Mouse (Mus musculus) mouse embryonic stem cell (cell line): ENCODE results near the gene Dyrk3.

Experiments
- in situ Hi-C, 2 experiments: fragments of 300-500 bp; cut with MboI; formaldehyde crosslinking; loops; 1 replicate in 1 of 2; 3 replicates in 1 of 2; pipeline ENCODE4 v1.14.3; 2019 to 2020; ENCODE audit warnings: low sequenced_read_pairs in 2 of 2, low pct_unique_long_range_greater_than_20kb in 1 of 2, mixed read lengths in 1 of 2; ENCODE audit not compliant: unreplicated experiment in 1 of 2

The Dyrk3 gene

DNA sequence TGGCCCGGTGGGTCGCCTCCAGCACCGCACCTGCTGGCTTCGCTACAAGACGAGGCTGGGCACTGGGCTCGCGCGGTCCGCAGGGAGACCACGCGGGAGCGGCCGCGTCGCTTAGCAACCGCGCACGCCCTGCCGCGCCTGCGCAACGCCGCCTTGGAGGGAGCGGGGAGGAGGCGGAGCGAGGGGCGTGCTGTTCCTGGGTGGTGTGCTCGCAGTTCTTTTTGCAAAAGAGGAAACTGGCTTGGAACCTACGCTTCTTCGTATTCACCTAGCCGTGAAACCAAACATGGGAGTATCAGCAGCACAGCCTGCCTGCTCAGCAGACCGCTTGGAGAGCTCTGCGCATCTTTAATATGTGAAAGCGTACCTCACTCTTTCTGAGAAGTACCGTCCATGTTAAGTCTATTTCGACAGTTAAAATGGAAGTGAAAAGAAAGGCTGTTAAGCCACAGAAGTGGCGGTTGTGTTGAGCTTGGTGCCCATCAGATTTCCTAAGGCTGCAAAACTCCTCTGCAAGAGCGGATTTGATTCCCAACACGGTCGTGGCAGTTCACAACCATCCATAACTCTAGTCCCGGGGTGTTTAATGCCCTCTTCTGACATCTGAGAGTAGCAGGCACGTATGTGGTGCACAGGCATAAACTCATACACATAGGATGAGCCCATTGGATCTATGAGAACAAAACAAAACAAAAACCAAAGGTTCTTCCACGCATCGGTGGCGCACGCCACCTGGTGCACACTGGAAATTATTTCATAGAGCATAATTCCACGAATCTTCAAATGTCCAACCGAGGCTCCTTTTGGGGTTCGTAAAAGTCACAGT is at the start of gene Dyrk3:
Dyrk3 (minus strand) TSS at position 150 of the 826 bp plus-strand sequence.
- in situ Hi-C loops = no loop called here

DNA sequence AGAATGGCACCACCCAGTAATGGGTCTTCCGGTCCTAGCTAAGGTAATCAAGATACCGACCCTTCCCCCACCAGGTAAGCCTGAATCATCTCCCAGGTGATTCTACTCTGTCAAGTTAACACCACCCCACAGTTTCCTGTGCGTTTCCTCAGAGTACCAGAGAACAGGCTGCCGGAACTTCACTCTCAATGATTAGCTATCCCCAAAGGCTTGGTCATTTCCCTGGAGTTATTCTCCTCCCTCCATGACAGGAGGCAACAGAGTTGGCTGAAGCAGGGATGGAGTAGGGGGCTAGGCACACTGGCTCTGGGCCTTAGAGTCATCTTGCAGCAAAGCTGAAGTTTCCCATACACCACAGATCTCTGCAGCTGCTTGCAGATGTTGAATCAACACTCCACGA is 49.7 kb upstream of the Dyrk3 start:
- in situ Hi-C loops = no loop called here

DNA sequence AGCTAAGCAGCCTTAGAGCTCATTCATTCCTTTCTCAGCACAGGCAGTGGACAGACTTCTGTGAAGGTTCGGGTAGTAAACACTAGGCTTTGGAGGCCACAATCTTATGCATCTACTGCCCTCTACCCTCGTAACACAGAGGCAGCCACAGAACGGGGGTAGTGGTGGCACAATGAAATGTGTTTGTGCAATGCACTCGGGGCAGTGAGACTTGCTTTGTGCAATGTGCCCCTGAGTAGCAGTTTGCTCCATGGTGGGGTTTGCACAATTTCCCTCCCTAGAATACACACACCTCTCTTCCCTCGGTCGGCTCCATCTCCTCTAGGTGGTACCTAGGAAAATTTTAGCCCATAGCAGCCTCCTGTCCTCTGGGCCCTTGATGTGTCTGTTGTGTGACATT is 48.9 kb upstream of the Dyrk3 start:
- in situ Hi-C loops = no loop called here

DNA sequence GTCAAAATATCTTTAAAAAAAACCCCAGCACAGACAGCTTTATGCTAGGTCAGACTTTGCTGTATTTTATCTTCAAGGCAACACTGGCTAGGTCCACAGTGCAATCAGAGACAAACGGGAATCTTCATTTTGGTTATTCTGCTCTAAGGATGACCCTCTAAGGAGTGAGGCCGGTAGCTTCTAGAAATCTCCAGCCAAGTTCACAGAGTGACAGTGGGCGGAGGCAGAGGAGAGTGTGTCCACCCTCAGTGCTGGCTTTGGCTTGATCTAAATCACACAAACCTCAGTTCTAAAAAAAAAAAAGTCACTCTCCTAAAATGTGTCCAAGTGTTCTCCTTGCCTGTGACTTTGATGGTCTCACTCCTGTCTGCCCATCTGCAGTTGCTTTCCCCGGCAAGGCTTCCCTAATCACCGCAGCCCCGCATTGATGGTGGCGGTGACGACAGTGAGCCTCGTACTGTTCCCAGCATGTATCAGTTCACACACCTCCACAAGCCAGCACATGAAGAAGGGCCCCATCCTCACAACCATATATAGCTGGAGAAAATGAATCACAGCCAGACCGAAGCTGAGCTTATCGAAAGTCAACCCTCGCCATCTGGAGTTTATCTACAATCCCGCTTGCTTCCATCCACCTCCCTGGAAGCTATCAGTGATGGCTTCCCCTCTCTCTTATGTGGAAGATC is 47.8 kb upstream of the Dyrk3 start:
- in situ Hi-C loops = no loop called here

DNA sequence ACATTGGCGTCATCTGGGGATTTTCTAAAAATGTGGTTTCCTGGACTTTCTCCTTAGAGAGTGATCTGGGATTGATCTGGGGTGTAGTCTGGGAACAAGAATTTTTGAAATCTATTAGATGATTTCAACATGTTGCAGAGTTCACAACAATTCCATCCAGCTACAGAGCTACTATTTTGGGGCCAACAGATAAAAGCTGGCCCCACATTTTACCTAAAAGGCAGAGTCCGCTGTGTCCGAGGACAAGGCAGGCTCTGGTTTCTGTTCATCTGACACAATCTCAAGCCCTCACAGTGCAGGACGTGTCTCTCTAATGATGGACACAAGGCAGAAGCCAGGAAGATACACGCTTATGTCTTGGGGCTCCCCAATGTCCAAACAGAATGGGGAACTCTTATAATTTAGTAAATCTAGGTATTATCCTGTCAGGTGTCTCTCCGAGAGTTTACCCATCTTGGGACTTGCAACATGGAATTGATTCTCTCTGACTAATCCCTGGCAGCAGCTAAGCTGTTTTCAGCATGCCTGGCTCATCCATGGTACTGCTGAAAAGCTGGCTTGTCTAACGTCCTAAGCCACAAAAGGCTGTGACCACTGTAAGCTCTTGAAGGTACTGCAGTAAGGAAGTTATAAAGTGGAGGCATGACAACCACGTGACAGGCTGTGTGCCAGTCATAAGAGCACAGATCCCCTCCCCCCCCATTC is 47.0 kb upstream of the Dyrk3 start:
- in situ Hi-C loops = loop anchor here (5.0 kb wide), 1 partner anchor 77 kb away; no protein-coding TSS in a partner anchor

DNA sequence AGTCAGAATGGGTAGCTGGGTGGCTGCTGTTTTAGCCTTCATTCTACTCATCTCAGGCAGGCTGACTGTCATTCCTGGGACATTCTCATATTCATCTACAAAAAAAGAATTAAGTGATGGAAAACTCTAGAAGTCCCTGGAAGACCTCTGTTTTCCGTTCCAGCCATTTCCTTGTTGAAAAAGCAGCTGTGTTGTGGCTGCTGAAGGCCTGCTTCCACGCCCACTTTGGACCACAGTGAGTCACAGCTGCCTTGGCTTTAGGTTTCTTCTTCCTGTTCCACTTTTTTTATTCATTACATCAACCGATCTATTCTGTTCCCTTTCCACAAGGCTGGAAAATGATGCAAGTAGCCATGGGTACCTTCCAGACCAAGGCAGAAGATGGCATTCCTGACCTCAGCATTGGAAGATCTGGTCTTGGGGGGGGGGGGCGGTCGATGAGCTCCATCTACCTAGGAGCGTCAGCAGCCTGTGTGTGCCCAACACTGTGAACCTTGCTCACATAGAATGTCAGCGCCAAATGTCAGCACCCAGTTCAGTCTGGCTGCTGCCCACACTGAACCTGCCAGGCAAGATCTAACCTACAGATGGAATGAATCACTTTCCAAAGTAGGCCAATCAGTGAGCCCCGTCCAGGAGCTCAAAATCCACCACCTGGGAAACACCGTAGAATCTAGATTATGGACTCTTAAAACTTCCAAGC is 46.3 kb upstream of the Dyrk3 start:
- in situ Hi-C loops = loop anchor here (5.0 kb wide), 1 partner anchor 78 kb away; no protein-coding TSS in a partner anchor

DNA sequence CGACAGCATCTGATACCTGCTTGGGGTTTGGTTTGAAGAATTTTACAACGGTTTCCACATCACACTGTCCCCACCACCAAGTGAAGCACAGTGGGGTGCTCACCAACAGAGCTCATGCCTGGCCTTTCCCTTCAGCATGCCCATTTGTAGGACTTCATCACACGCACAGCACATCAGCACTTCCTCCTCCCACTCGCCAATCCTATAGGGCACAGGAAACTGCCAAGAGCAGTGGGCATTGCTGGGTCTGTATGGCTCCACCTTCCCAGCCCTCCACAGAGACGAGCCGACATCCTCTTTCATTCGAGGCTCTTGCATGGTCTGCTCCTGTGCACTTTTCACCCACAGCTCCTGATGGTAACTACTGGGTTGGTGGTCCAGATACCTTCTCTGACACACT is 45.1 kb upstream of the Dyrk3 start:
- in situ Hi-C loops = loop anchor here (5.0 kb wide), 1 partner anchor 79 kb away; no protein-coding TSS in a partner anchor

DNA sequence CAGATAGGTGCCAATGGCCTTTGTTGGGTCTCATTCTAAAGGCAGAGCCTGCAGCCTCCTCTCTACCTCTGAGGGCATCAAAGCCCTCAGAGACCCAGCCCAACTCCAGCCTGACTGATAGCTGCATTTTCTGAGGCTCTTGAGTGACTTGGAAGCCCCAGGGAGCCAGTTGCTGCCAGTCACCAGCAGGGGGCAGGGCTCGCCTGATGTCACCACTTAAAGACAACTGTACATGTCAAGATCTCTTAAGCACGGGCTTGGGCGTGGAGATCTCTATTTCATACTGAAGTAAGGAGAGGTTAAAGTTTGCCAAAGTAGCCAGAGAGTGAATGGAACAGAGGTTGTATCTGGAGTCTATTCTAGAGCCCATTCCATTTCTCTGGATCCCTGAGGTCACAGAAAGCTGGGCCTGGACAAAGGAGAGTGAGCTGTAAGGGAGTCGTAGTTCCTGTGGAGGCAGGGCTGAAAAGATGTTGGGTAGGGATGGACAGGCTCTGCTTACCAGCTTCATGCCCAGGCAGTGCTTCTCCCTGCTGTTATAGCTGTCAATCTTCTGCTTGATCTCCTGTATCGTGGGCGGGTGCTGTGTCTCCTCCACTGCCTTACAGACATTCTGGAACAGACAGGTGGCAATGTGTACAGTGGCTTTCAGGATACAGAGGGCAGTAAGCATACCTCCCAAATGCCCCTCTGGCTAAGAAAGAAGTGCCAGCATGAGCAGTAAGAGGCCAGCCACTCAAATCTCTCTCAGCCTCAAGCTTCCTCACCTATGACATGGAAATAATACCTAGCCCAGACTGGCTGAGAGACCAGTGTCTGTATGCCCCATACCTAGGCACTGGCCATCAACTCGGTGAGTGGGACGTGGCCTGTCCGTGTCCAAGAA is 43.7 kb upstream of the Dyrk3 start:
- in situ Hi-C loops = loop anchor here (5.0 kb wide), 1 partner anchor 80 kb away; no protein-coding TSS in a partner anchor

DNA sequence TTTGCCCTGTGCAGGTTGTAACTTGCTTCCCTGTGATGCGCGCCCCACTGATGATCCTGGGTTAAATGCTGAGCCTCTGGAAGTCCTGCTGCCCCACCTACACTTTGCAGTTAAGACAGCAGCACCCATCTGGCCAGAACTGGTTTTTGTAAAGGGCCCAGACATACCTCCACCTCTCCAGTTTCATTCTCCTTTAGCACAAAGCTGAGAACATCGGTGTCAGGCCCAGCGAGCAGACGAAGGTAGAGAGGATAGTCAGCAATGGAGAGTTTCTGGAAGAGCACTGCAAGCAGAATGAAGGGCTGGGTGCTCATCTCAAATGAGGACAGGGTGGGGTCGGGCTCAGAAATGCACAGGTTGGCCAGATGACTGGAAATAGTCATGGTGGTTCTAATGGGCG is 42.2 kb upstream of the Dyrk3 start:
- in situ Hi-C loops = loop anchor here (5.0 kb wide), 1 partner anchor 82 kb away; no protein-coding TSS in a partner anchor

DNA sequence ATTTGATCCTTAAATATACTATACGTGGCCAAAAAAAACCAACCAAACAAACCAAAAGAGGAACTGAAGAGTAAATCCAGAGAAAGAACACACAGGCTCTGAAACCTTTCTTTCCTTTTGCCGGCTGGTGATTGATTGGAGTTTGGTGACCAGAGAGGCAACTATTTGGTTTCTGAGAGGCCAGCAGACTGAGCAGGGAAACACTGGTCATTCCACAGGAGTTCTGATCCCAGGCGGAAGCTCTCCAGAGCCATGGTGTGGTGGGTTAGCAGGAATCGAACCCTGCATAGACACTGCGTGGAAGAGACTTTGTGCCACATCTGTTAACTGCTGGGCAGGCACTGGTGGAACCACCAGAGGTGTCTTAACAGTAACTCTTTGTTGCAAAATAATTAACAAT is 39.9 kb upstream of the Dyrk3 start:
- in situ Hi-C loops = no loop called here

DNA sequence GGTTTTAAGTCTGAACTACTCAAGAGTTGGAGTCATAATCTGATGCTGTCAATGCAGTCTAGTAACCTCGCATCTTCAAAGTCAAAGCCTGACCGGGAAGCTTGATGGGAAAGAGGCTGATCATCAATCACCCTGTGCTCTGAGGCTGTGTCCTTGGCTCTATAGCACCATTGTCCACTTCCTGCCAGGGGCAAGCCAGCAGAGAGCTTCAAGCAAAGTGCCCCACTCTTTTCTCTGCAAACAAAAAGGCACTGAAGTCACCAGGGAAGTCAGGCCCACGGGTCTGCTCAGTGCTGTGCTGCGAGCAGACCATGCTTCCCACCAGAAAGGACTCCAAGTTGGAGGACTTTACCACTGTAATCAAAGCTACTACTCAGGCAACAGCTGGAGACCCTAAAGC is 39.1 kb upstream of the Dyrk3 start:
- in situ Hi-C loops = no loop called here

DNA sequence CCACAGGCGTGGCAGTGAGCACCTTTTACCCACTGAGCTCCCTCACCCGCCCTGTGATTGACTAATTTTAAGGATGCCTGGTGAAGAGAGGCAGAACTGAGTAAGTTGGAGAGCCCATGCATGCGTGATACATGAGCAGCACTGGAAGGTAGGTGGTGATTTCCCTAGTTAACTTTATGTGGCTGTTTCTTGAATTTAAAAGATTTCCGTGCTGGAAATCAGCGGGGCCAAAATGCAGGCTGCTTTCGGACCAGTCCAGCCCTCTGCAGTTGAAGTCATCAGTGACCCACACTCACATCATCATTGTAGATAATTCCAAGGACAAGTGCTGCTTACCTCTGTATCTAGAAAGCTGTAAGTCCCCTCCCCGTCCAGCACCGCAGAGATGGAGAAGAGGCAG is 37.7 kb upstream of the Dyrk3 start:
- in situ Hi-C loops = no loop called here

DNA sequence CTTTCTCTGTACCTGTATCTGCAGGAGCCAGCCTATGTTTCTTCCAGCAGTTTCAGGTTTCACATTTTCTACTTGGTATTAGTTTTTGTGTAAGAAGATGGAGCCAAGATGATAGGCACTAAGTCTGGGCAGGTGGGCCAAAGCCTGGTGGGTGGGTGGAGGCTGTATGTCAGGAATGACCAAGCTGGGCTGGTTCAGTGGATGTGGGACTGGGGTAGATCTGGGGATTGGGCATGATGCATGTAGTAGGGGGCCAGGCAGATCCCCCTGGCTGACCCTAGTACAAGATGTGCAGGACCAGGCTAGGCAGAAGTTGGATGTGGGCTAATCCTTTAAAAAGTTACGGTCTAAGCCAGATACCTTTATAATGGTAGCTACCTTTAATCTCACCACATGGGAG is 37.0 kb upstream of the Dyrk3 start:
- in situ Hi-C loops = no loop called here

DNA sequence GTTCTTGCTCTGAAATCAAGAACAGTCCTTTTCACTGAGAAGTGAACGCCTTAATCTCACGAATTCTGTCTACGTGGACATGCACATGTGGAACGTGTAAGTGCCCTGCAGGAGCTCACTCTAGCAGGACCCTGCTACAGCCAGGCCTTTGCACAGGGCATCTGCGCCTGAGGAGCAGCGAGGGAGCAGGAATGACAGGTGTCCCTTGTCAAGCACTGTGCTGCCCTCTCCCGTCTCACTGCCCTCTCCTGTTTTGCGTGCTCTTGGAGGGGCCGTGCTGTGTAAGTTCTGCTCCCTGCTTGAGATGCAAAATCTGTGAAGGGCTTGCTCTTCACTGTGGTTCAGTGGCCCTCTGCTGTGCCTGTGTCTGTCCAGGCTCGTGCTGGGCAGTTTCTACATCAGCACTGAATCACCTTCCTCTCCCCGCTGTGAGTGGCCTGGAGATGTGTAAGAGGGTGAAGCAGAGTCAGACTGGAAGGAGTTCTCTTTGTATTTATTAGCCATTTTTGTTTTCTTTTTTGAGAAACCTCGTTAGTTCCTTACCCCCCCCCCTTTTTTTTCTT is 36.2 kb upstream of the Dyrk3 start:
- in situ Hi-C loops = no loop called here

DNA sequence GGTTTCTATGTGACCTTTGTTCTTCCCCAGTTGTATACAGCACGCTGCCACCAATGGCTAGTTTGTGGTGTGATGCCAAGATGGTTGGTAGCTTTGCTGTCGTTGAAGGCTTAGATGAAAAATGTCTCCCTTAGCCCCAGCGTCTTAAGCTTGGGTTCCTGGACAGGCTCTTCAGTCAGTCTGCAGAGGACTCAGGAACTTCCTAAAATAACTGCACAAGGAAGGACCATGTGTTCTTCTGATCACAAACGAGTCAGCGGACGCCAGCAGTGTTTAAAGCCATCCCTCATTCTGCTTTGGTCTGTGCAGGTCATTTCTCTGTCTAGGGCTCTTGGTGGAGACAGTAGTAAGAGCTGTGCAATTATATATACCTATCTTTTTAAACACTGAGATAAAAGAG is 35.7 kb upstream of the Dyrk3 start:
- in situ Hi-C loops = no loop called here

DNA sequence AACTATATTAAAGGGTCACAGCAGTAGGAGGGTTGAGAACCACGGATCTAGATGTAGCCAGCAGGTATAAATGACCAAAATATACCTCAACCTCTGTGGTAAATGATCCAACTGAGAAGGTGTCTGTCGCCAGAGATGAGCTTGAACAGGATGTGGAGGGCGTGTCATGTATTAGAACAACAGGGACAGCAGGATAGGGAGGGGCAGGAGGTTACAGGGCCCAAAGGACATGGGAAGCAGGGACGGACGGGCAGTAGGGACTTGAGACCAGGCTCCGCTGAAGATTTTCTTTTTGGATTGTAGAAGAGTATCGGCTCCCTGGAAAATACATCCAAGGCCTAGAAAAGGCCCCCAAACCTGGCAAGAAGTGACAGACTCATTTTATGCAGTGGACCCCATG is 34.9 kb upstream of the Dyrk3 start:
- in situ Hi-C loops = no loop called here

DNA sequence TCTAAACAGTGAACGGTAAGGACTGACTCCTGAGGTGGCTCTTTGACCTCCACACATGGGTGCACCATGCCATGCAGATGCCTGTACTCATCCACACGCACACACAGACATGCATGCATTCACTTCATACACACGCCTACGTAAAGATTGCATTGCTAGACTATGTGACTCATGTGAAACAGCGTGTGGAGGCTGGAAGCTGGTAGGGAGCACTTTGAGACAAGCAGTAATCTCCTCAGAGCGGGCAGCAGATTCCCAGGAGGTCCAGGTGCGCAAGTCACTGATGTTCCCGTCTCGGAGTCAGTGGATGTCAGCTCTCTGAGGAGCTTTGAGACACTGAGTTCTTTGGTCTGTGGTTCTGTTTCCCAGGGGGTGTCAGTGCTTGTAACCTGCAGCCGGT is 29.5 kb upstream of the Dyrk3 start:
- in situ Hi-C loops = no loop called here
